Mouse (Mus musculus): ENCODE measurements around the gene Slc9a1. TPM values are rescaled to one million over a fixed set of nuclear protein-coding genes. Genes with fewer than 3 reads are reported as not detected.

Gene Slc9a1
- total and polyA plus RNA-seq, 3 experiments: 3.1 to 14.0 TPM; not detected in 1

DNA sequence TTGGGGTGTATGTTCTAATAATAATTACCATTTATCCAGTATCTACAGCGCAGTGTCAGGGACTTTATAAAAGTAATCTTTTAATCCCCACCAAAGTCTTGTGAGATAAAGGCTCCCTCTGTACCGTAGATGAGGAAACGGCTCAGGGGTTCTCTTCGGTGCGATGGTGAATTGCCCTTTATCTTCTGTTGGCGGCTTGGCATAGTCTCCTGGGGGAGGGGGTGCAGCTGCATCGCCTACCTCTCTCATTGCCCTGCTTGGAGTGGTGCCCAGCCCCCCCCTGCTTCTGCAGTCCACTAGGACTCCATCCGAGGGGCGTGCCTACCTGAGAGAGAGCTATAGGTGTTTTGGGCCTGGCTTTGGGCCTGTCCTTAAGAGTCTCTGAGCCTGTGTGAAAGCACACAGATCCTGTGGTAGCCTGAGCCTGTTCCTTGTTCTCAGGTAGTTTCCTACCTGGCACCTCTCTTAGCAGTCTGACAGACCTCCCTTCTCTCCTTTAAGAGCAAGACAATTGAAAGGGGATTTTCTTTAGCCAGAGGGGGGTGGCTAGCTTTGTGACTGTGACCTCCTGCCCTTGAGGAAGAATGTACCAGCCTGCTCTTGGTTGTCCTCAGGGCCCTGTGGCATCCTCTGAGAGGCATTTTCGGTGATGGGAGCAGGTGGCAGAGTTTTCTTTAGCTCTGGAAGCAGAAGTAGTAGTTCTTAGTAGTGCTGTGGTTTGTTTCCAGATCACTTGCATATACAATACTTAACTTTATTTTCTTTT, 6.5 kb downstream of the Slc9a1 start:
- H3K4me3 ChIP-seq (ENCODE audit: control insufficient read depth in 1 of 2, insufficient read depth in 1 of 2, low read depth in 2 of 2, low read length in 2 of 2): peak overlapping the region in 1 of 2 experiments; percentile 49; a peak in 2 of 4 replicates
- peaks cover 25% of the 10 kb centered on the region for H3K79me2 ChIP-seq (ENCODE audit: control insufficient read depth, insufficient read depth, low read length, poor library complexity)
- H3K27me3 ChIP-seq (ENCODE audit: control insufficient read depth in 1 of 2, insufficient read depth in 2 of 2, low read length in 2 of 2): no peaks in the 10 kb centered on the region
- H3K4me1 ChIP-seq (ENCODE audit: control insufficient read depth in 1 of 2, insufficient read depth in 2 of 2, low read length in 2 of 2): peaks cover 47 to 67% of the 10 kb centered on the region in 2 experiments
- DNase-seq (ENCODE audit: low read depth, low spot score): peak; percentile 72
- TF ChIP-seq KAT2A (conservative IDR thresholded peaks at IDR 0.05; ENCODE audit: low read depth, low read length) (0 out of 2 replicates have a peak, but pooled peaks have one; percentile 19), MAZ (IDR thresholded peaks at IDR 0.05; ENCODE audit: low read depth, low read length) (peak; percentile 86), NRF1 (IDR thresholded peaks at IDR 0.05; ENCODE audit: insufficient read depth, low read depth, low read length, poor library complexity, severe bottlenecking) (no peak), CTCF (IDR thresholded peaks at IDR 0.05 in 2 of 3, conservative IDR thresholded peaks at IDR 0.05 in 1 of 3; ENCODE audit: control insufficient read depth in 1 of 3, insufficient read depth in 1 of 3, low read depth in 2 of 3, low read length in 3 of 3, poor library complexity in 1 of 3, severe bottlenecking in 1 of 3) (no peak), CHD2 (IDR thresholded peaks at IDR 0.05; ENCODE audit: low read length) (peak; percentile 28; the same call in 1 of the 2 replicates), BHLHE40 (IDR thresholded peaks at IDR 0.05; ENCODE audit: borderline replicate concordance, low read depth, low read length) (peak; percentile 81), MAX (IDR thresholded peaks at IDR 0.05; ENCODE audit: low read length) (no peak; the same call in 1 of the 2 replicates), TCF12 (IDR thresholded peaks at IDR 0.05; ENCODE audit: low read depth, low read length) (peak; percentile 94), ZKSCAN1 (IDR thresholded peaks at IDR 0.05; ENCODE audit: low read depth, low read length) (no peak), ELF1 (IDR thresholded peaks at IDR 0.05; ENCODE audit: low read depth, low read length) (peak; percentile 45; the same call in 1 of the 2 replicates), USF1 (IDR thresholded peaks at IDR 0.05; ENCODE audit: low read depth, low read length) (no peak), MEF2A (IDR thresholded peaks at IDR 0.05; ENCODE audit: extremely low read depth, insufficient replicate concordance, low read depth, low read length, poor library complexity, severe bottlenecking) (0 out of 2 replicates have a peak, but pooled peaks have one; percentile 74), RAD21 (IDR thresholded peaks at IDR 0.05; ENCODE audit: low read depth, low read length) (no peak), ZNF384 (IDR thresholded peaks at IDR 0.05; ENCODE audit: low read depth, low read length) (peak; percentile 28; the same call in 1 of the 2 replicates), HCFC1 (IDR thresholded peaks at IDR 0.05; ENCODE audit: low read depth, low read length) (0 out of 2 replicates have a peak, but pooled peaks have one; percentile 27), ZC3H11A (IDR thresholded peaks at IDR 0.05; ENCODE audit: low read depth, low read length) (0 out of 2 replicates have a peak, but pooled peaks have one; percentile 15), EP300 (IDR thresholded peaks at IDR 0.05; ENCODE audit: low read depth in 1 of 2, low read length in 2 of 2) (peak; percentile 91 to 95), UBTF (IDR thresholded peaks at IDR 0.05; ENCODE audit: borderline replicate concordance, insufficient read depth, low read depth, low read length) (no peak), E2F4 (IDR thresholded peaks at IDR 0.05; ENCODE audit: borderline replicate concordance, low read depth, low read length) (no peak), POLR2AphosphoS5 (IDR thresholded peaks at IDR 0.05; ENCODE audit: borderline replicate concordance, low read depth, low read length) (no peak), TAL1 (IDR thresholded peaks at IDR 0.05; ENCODE audit: low read length) (peak; percentile 67), JUND (IDR thresholded peaks at IDR 0.05; ENCODE audit: low read depth, low read length) (no peak), ETS1 (IDR thresholded peaks at IDR 0.05; ENCODE audit: low read depth, low read length) (peak; percentile 89), NELFE (IDR thresholded peaks at IDR 0.05; ENCODE audit: low read depth, low read length) (no peak), GATA1 (IDR thresholded peaks at IDR 0.05; ENCODE audit: low read depth, low read length) (peak; percentile 93), RCOR1 (IDR thresholded peaks at IDR 0.05; ENCODE audit: low read depth, low read length) (peak; percentile 82), POLR2A (IDR thresholded peaks at IDR 0.05; ENCODE audit: control insufficient read depth in 1 of 2, insufficient read depth in 1 of 2, low read depth in 1 of 2, low read length in 2 of 2, poor library complexity in 1 of 2) (no peak), ZMIZ1 (IDR thresholded peaks at IDR 0.05; ENCODE audit: low read depth, low read length) (no peak), SIN3A (IDR thresholded peaks at IDR 0.05; ENCODE audit: low read length) (peak; percentile 76), SMC3 (IDR thresholded peaks at IDR 0.05; ENCODE audit: low read depth, low read length) (no peak)
- peaks cover 0 to 61% of the 10 kb centered on the region in 2 experiments; a peak in 2 of 4 replicates for H3K36me3 ChIP-seq (ENCODE audit: control insufficient read depth in 1 of 2, insufficient read depth in 2 of 2, low read length in 2 of 2)
- H3K9me3 ChIP-seq (replicated peaks; ENCODE audit: insufficient read depth, low read length): no peaks in the 10 kb centered on the region
- H3K9ac ChIP-seq (ENCODE audit: control insufficient read depth, low read depth, low read length, poor library complexity, severe bottlenecking): peak overlapping the region; percentile 5; the same call in 1 of the 2 replicates
- peak overlapping the region; percentile 74 for H3K27ac ChIP-seq (ENCODE audit: control insufficient read depth, low read depth, low read length)
